Mouse (Mus musculus) liver, embryonic 14.5 days (tissue): ENCODE data around the gene Ankrd11. TPM values are rescaled to one million over a fixed set of nuclear protein-coding genes. Genes with fewer than 3 reads are reported as not detected.

Experiments
- ATAC-seq: fragments of 200-750 bp; cut with Nextera tagmentation; 2 replicates; pipeline ENCODE4 v1.8.0; 2017; ENCODE audit warnings: moderate number of reproducible peaks, mild to moderate bottlenecking, moderate library complexity; ENCODE audit not compliant: insufficient read depth
- DNase-seq, 3 experiments: peaks; one replicate each; pipeline ENCODE4 v3.0.0-alpha.2; 2012 to 2013; ENCODE audit warnings: low read depth in 3 of 3, low spot score in 3 of 3
- H3K27ac ChIP-seq: fragments of 300-500 bp; sonication (generic); 2 replicates; pipeline ENCODE4 v1.5.1; 2014; ENCODE audit warnings: moderate library complexity, mild to moderate bottlenecking, control low read depth, inconsistent platforms
- H3K27me3 ChIP-seq: fragments of 300-500 bp; sonication (generic); 2 replicates; pipeline ENCODE4 v1.6.1; 2014; ENCODE audit warnings: mild to moderate bottlenecking, low read length, moderate library complexity; ENCODE audit not compliant: control insufficient read depth, insufficient read depth
- H3K36me3 ChIP-seq: fragments of 300-500 bp; sonication (generic); replicated peaks from 2 replicates; pipeline ENCODE4 v1.6.1; 2014; ENCODE audit warnings: low read depth; ENCODE audit not compliant: control insufficient read depth, insufficient read depth
- H3K4me1 ChIP-seq, 2 experiments: fragments of 200-500 bp in 1 of 2; fragments of 300-500 bp in 1 of 2; sonication (generic) in 1 of 2; replicated peaks; 2 replicates each; pipeline ENCODE4 v1.6.1; 2012 to 2014; ENCODE audit warnings: antibody characterized with exemption in 1 of 2, inconsistent platforms in 1 of 2, low read length in 1 of 2; ENCODE audit not compliant: control insufficient read depth in 2 of 2, insufficient read depth in 2 of 2
- H3K4me2 ChIP-seq: fragments of 300-500 bp; sonication (generic); 2 replicates; pipeline ENCODE4 v1.6.1; 2014; ENCODE audit warnings: low read depth, mild to moderate bottlenecking, control low read depth, moderate library complexity
- H3K4me3 ChIP-seq, 2 experiments: fragments of 200-500 bp in 1 of 2; fragments of 300-500 bp in 1 of 2; sonication (generic) in 1 of 2; 2 replicates each; pipeline ENCODE4 v1.5.1; 2012 to 2014; ENCODE audit warnings: low read depth in 2 of 2, low read length in 2 of 2, mild to moderate bottlenecking in 2 of 2, control low read depth in 1 of 2, inconsistent platforms in 1 of 2, moderate library complexity in 1 of 2; ENCODE audit not compliant: insufficient read depth in 1 of 2
- H3K9ac ChIP-seq: fragments of 300-500 bp; sonication (generic); replicated peaks from 2 replicates; pipeline ENCODE4 v1.6.1; 2014; ENCODE audit warnings: mild to moderate bottlenecking, control low read depth, moderate library complexity
- H3K9me3 ChIP-seq: fragments of 300-500 bp; sonication (generic); 2 replicates; pipeline ENCODE4 v1.6.1; 2016; ENCODE audit warnings: low read length, mixed read lengths; ENCODE audit not compliant: control insufficient read depth
- CTCF ChIP-seq: IDR thresholded peaks from 2 replicates; pipeline ENCODE4 v1.5.1; 2016; ENCODE audit warnings: antibody characterized with exemption, low read depth, control low read depth
- EP300 ChIP-seq: IDR thresholded peaks from 2 replicates; pipeline ENCODE4 v1.6.1; 2016; ENCODE audit warnings: antibody characterized with exemption, low read depth
- WGBS: fragments of 180-500 bp; shearing (Covaris S2); extraction: QIAGEN DNeasy Blood & Tissue Kit; methylation state at CpG from one replicate; pipeline ENCODE4 v1.1.7; 2014; ENCODE audit not compliant: insufficient replicate concordance; 5-methylcytosine and 5-hydroxymethylcytosine counted together
- polyA plus RNA-seq, 2 experiments: library from polyadenylated mRNA; depleted of rRNA in 1 of 2; stranded (reverse) in 1 of 2; unstranded in 1 of 2; fragments of >200 nt; fragmentation: Nextera tagmentation in 1 of 2; extraction: Ambion mirVana in 1 of 2; gene quantifications; 2 replicates each; pipeline versions ENCODE4 v1.2.1 to v1.2.3; 2012 to 2014

Ankrd11 gene
- polyA plus RNA-seq, 2 experiments, result 10.8 to 12.4 TPM

GRCm38 (mm10) chr8:122942803-122943713, 99.0 kb downstream of the Ankrd11 start:
- Histone ChIP-seq H3K9ac (no peak overlapping the region), H3K27me3 (no peaks in the 10 kb centered on the region), H3K9me3 (no peaks in the 10 kb centered on the region), H3K4me3 (no peak overlapping the region), H3K27ac (no peak overlapping the region), H3K4me1 (peaks cover 0 to 11% of the 10 kb centered on the region in 2 experiments; a peak in 2 of 4 replicates), H3K4me2 (no peak overlapping the region), H3K36me3 (no peaks in the 10 kb centered on the region)
- 73% methylated on average over 9 of the region's 9 CpGs for WGBS
- ATAC-seq, result no peak; the same call in 1 of the 2 replicates
- no peak for TF ChIP-seq EP300
- peak; percentile 68 for TF ChIP-seq CTCF
- no peak for DNase-seq

GRCm38 (mm10) chr8:122938591-122938990, 103.5 kb downstream of the Ankrd11 start:
- Histone ChIP-seq H3K4me3 (no peak overlapping the region), H3K27me3 (no peaks in the 10 kb centered on the region), H3K4me1 (peaks cover 7 to 20% of the 10 kb centered on the region in 2 experiments), H3K4me2 (no peak overlapping the region), H3K9ac (no peak overlapping the region), H3K36me3 (no peaks in the 10 kb centered on the region), H3K9me3 (no peaks in the 10 kb centered on the region), H3K27ac (no peak overlapping the region)
- no peak for DNase-seq
- ATAC-seq, result no peak
- 19% methylated on average over 4 of the region's 4 CpGs for WGBS
- TF ChIP-seq CTCF (no peak), EP300 (no peak)

GRCm38 (mm10) chr8:122938170-122938569, 103.9 kb downstream of the Ankrd11 start:
- peaks cover 7 to 24% of the 10 kb centered on the region in 2 experiments for H3K4me1 ChIP-seq

GRCm38 (mm10) chr8:122937545-122938053, 104.5 kb downstream of the Ankrd11 start:
- H3K27me3 ChIP-seq, result no peaks in the 10 kb centered on the region
- no peak for TF ChIP-seq EP300
- TF ChIP-seq CTCF, result no peak
- H3K27ac ChIP-seq, result no peak overlapping the region
- no peak overlapping the region for H3K9ac ChIP-seq
- ATAC-seq (no peak), DNase-seq (no peak)
- no peaks in the 10 kb centered on the region for H3K9me3 ChIP-seq
- H3K4me1 ChIP-seq, result peaks cover 8 to 25% of the 10 kb centered on the region in 2 experiments
- no peak overlapping the region for H3K4me2 ChIP-seq
- WGBS, result 50% methylated on average over 2 of the region's 2 CpGs
- H3K36me3 ChIP-seq, result no peaks in the 10 kb centered on the region
- H3K4me3 ChIP-seq, result no peak overlapping the region

More at GRCm38 (mm10) chr8:122938170-122938569, 103.9 kb downstream of the Ankrd11 start:
- Histone ChIP-seq H3K4me3 (no peak overlapping the region), H3K4me2 (no peak overlapping the region), H3K9me3 (no peaks in the 10 kb centered on the region), H3K27me3 (no peaks in the 10 kb centered on the region), H3K36me3 (no peaks in the 10 kb centered on the region), H3K27ac (no peak overlapping the region), H3K9ac (no peak overlapping the region)
- TF ChIP-seq CTCF, result no peak
- no peak for TF ChIP-seq EP300
- ATAC-seq (no peak), DNase-seq (no peak)
- 83% methylated on average over 3 of the region's 3 CpGs for WGBS

GRCm38 (mm10) chr8:122935912-122936311, 106.2 kb downstream of the Ankrd11 start:
- no peak overlapping the region for H3K4me2 ChIP-seq
- no peak for TF ChIP-seq CTCF
- DNase-seq (no peak), ATAC-seq (no peak)
- H3K4me1 ChIP-seq, result peaks cover 12 to 32% of the 10 kb centered on the region in 2 experiments
- no peak overlapping the region for H3K27ac ChIP-seq
- no peaks in the 10 kb centered on the region for H3K9me3 ChIP-seq
- no peak overlapping the region for H3K9ac ChIP-seq
- no peak overlapping the region for H3K4me3 ChIP-seq
- WGBS, result 70% methylated on average over 3 of the region's 3 CpGs
- H3K36me3 ChIP-seq, result no peaks in the 10 kb centered on the region
- H3K27me3 ChIP-seq, result no peaks in the 10 kb centered on the region
